Mouse (Mus musculus) cortical plate, adult 2 months (tissue): Measurements from ENCODE around the gene Tcam1.

Experiments
- CTCF ChIP-seq: fragments of 200-500 bp; IDR thresholded peaks from 2 replicates; pipeline ENCODE4 v1.5.1; 2011; ENCODE audit warnings: mild to moderate bottlenecking, control low read depth, low read length; ENCODE audit not compliant: insufficient read depth; ENCODE audit errors: extremely low read depth
- POLR2A ChIP-seq: fragments of 200-500 bp; IDR thresholded peaks from 2 replicates; pipeline ENCODE4 v1.6.1; 2011; ENCODE audit warnings: mild to moderate bottlenecking, low read length, control low read depth; ENCODE audit not compliant: insufficient read depth; ENCODE audit errors: extremely low read depth

DNA sequence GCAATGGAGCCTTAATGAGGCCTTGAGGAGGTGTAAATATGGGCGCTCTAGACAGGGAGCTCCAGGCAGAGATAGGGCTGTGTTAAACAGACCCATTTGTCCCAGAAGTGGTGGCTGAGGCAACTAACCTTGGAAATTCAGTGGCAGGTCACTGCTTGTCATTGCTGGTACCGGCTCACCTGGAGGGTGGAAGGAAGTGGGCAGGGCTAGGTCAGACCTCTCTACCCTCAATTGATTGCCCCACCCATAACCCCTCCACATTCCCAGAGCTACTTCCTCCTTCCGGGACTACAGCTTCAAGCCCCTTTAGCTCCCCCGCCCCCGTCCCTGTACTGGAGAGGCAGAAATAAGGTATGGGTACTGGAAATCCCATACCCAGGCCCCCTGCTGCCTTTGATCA, 37.1 kb downstream of the Tcam1 start:
- TF ChIP-seq CTCF, result no peak
- no peak for TF ChIP-seq POLR2A
